Mouse (Mus musculus): ENCODE measurements around the gene Slc37a1. TPM values are rescaled to one million over a fixed set of nuclear protein-coding genes. Genes with fewer than 3 reads are reported as not detected.
A peak's percentile ranks its signal among the peaks of the same experiment; 100 is the strongest.

Gene Slc37a1
- polyA plus RNA-seq, 1 experiment = 9.3 TPM

DNA sequence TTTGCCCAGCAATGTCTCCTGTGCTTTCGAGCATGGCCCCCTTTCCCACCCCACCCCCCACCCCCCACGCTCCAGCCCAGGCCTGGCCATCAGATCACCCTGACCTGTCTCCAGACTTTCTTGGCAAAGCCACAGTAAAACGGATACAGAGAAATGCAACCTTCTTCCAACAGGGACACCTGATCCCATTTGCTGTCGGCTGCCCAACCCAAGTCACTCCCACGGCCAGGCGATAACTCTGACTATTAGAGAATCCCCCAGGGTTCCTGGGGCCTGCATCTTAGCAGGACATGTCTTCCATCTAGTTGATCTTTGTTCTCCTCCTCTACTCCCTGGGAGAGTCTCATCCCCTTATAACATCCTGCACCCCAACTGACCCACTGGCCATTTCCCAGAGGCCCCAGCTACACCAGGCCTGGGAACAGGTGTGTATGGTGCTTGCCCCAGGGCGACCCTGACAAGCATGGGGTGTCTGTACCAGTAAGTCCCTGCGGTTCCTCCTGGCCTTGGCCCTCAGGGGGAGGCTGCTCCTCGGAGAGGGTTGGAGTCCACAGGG is 28.2 kb upstream of the Slc37a1 start:
- Histone ChIP-seq H3K27ac (ENCODE audit: insufficient read depth, low read length) (no peak overlapping the region), H3K4me3 (ENCODE audit: insufficient read depth, low read length) (no peak overlapping the region), H3K4me1 (ENCODE audit: control insufficient read depth, insufficient read depth, low read length) (no peaks in the 10 kb centered on the region)
- no peak for TF ChIP-seq POLR2A (IDR thresholded peaks at IDR 0.05; ENCODE audit: extremely low read depth, insufficient read depth, low read length)

DNA sequence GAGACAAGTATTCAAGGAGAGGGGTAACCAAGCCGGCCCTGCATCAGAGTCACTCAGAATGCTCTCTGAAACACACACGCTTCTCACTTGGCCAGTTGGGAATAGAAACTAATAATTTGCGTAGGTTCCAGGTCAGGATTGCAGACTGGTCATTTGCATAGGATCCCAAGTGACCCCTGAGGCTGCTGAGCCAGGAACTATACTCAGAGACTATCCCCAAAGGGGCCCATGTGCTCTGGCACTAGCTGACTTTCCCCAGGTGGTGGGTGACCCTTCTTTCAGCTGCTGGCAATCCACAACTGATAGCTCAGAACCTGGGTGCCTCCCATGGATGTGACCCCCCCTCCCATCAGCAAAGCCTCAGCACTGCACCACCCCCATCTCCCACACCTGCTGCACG is 27.4 kb upstream of the Slc37a1 start:
- Histone ChIP-seq H3K4me3 (ENCODE audit: insufficient read depth, low read length) (no peak overlapping the region), H3K27ac (ENCODE audit: insufficient read depth, low read length) (no peak overlapping the region), H3K4me1 (ENCODE audit: control insufficient read depth, insufficient read depth, low read length) (no peaks in the 10 kb centered on the region)
- TF ChIP-seq POLR2A (IDR thresholded peaks at IDR 0.05; ENCODE audit: extremely low read depth, insufficient read depth, low read length) (no peak), CTCF (IDR thresholded peaks at IDR 0.05; ENCODE audit: extremely low read depth, insufficient read depth, low read length) (no peak)

DNA sequence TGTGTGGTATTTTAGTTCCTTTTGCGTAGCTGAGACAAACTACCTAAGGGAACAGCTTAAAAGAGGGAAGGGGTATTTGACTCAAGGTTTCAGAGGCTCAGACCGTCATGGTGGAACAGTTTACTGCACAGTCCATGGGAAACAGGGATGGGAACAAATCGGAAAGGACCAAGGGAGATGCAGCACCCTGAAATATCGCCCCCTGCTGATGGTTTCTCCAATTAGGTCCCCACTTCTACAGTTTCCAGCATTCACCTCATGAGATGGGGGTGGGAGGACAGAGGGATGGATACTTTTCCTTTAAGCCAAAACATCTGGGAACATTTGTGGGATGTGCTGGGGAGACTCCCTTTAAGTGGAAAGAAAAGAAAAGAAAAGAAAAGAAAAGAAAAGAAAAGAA is 26.8 kb upstream of the Slc37a1 start:
- Histone ChIP-seq H3K4me3 (ENCODE audit: insufficient read depth, low read length) (no peak overlapping the region), H3K27ac (ENCODE audit: insufficient read depth, low read length) (no peak overlapping the region), H3K4me1 (ENCODE audit: control insufficient read depth, insufficient read depth, low read length) (no peaks in the 10 kb centered on the region)
- TF ChIP-seq POLR2A (IDR thresholded peaks at IDR 0.05; ENCODE audit: extremely low read depth, insufficient read depth, low read length) (no peak), CTCF (IDR thresholded peaks at IDR 0.05; ENCODE audit: extremely low read depth, insufficient read depth, low read length) (peak; percentile 13; the same call in 1 of the 2 replicates)

DNA sequence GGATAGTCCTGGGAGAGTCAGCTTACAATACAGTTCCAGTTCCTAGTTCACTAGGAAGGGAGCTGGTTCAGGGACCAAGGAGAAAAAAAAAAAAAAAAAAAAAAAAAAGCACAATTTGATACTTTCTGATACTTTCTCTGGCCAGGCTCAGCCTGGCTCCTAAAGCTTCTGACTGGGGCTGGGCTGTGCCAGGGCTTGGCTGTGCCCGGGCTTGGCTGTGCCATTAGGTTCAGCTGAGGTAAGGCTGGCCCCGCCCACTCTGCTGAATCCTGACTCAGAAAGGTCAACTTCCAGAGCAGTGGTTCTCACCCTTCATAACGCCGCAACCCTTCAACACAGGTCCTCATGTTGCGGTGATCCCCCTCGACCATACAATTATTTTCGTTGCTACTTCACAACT is 26.2 kb upstream of the Slc37a1 start:
- H3K4me1 ChIP-seq (ENCODE audit: control insufficient read depth, insufficient read depth, low read length) = no peaks in the 10 kb centered on the region
- H3K4me3 ChIP-seq (ENCODE audit: insufficient read depth, low read length) = no peak overlapping the region
- no peak for TF ChIP-seq CTCF (IDR thresholded peaks at IDR 0.05; ENCODE audit: extremely low read depth, insufficient read depth, low read length)
- no peak for TF ChIP-seq POLR2A (IDR thresholded peaks at IDR 0.05; ENCODE audit: extremely low read depth, insufficient read depth, low read length)
- no peak overlapping the region for H3K27ac ChIP-seq (ENCODE audit: insufficient read depth, low read length)

DNA sequence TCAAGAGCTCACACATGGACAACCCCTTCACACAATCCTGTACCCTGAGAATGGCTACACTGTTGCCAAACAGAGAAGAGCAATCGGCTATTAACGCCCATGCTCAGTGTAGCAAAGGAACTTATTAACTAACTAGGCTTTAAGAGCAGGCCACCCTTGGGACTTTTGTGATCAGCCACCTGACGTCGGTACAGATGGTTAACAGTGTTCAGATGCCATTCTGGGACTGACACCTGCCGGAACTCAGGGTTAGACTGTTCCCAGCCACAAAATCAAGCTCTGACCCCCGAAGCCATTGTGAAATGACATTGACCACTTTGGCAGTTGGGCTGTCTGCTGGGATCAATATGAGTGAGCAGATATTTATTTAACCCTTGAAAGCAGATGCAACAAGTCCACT is 25.2 kb upstream of the Slc37a1 start:
- Histone ChIP-seq H3K4me3 (ENCODE audit: insufficient read depth, low read length) (no peak overlapping the region), H3K27ac (ENCODE audit: insufficient read depth, low read length) (no peak overlapping the region), H3K4me1 (ENCODE audit: control insufficient read depth, insufficient read depth, low read length) (no peaks in the 10 kb centered on the region)
- TF ChIP-seq CTCF (IDR thresholded peaks at IDR 0.05; ENCODE audit: extremely low read depth, insufficient read depth, low read length) = no peak
- no peak for TF ChIP-seq POLR2A (IDR thresholded peaks at IDR 0.05; ENCODE audit: extremely low read depth, insufficient read depth, low read length)

DNA sequence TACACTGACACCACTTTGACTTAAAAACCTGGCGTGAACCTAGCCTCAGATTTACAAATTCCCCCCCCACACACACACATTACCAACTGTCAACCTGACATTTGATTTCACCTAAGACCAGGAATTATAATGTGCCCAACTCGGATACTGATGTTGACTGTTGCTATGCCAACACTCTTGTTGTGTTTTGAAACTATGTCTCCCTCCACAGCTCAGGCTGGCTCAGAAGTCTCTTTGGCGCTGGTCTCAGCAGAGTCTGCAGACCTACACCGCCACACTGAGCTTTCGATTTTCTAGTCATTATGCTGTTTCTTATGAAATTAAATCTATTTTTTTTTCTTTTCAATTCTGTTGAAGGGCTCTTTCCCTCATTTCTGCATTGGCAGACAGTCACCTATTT is 23.9 kb upstream of the Slc37a1 start:
- H3K4me1 ChIP-seq (ENCODE audit: control insufficient read depth, insufficient read depth, low read length) = no peaks in the 10 kb centered on the region
- no peak overlapping the region for H3K27ac ChIP-seq (ENCODE audit: insufficient read depth, low read length)
- TF ChIP-seq CTCF (IDR thresholded peaks at IDR 0.05; ENCODE audit: extremely low read depth, insufficient read depth, low read length) = no peak
- TF ChIP-seq POLR2A (IDR thresholded peaks at IDR 0.05; ENCODE audit: extremely low read depth, insufficient read depth, low read length) = no peak
- no peak overlapping the region for H3K4me3 ChIP-seq (ENCODE audit: insufficient read depth, low read length)

DNA sequence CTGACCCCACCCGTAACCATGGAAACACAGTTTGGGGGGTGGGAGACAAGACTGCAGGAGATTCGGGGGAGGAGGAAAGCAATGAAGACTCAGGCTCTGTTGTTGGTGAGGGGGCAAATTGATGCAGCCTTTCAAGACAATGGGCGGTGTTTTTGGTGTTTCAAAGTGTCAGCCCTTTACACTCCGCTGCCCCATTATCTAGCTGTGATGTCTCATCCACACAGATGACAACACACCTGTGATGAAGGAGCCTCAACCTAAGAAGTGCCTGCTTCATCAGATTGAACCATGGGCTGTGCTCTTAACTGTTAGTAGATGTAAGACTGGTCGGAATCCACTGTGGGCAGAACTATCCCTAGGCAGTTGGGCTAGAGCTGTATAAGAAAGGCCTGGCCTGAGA is 22.8 kb upstream of the Slc37a1 start:
- no peaks in the 10 kb centered on the region for H3K4me1 ChIP-seq (ENCODE audit: control insufficient read depth, insufficient read depth, low read length)
- no peak overlapping the region for H3K4me3 ChIP-seq (ENCODE audit: insufficient read depth, low read length)
- no peak overlapping the region for H3K27ac ChIP-seq (ENCODE audit: insufficient read depth, low read length)
- TF ChIP-seq CTCF (IDR thresholded peaks at IDR 0.05; ENCODE audit: extremely low read depth, insufficient read depth, low read length) = no peak
- no peak for TF ChIP-seq POLR2A (IDR thresholded peaks at IDR 0.05; ENCODE audit: extremely low read depth, insufficient read depth, low read length)

DNA sequence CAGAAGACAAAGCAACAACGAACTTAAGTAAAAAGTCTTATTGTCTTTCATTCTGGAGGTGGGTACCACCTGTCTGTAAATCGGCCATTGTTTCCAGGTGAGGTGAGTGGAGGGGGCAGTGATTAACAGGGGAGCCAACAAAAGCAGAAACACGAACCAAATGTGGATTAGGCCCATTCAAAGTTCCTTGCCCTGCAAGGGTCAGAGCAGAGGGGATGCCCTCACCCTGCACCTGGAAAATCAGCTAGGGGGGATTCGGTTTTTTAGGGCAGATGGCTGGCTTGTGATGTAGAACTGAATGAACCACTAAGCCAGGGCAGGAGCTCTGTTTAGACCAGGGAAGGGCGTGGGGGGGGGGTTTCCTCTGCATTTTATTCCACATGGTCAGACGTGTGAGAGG is 22.2 kb upstream of the Slc37a1 start:
- TF ChIP-seq POLR2A (IDR thresholded peaks at IDR 0.05; ENCODE audit: extremely low read depth, insufficient read depth, low read length) = no peak
- TF ChIP-seq CTCF (IDR thresholded peaks at IDR 0.05; ENCODE audit: extremely low read depth, insufficient read depth, low read length) = no peak
- Histone ChIP-seq H3K27ac (ENCODE audit: insufficient read depth, low read length) (no peak overlapping the region), H3K4me1 (ENCODE audit: control insufficient read depth, insufficient read depth, low read length) (no peaks in the 10 kb centered on the region), H3K4me3 (ENCODE audit: insufficient read depth, low read length) (no peak overlapping the region)

DNA sequence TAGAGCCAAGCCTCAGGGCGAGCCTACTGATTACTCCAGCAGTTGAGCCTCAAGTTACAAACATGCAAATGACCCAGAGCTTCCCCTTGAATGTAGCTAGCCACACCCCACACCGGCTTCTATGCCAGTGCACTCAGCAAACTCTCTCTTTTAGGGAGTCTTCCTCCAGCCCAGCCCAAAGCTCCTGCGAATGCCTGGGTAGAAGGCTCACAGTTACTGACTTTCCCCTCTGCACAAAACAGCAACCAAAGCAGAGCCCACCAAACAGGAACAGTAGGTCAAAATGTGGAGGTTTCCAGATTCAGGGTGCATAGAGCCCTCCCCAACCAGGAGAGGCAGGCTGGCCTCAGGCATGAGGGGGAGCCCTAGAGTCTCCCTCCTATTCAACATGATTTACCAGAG is 21.4 kb upstream of the Slc37a1 start:
- TF ChIP-seq CTCF (IDR thresholded peaks at IDR 0.05; ENCODE audit: extremely low read depth, insufficient read depth, low read length) = no peak
- TF ChIP-seq POLR2A (IDR thresholded peaks at IDR 0.05; ENCODE audit: extremely low read depth, insufficient read depth, low read length) = no peak
- Histone ChIP-seq H3K27ac (ENCODE audit: insufficient read depth, low read length) (no peak overlapping the region), H3K4me1 (ENCODE audit: control insufficient read depth, insufficient read depth, low read length) (no peaks in the 10 kb centered on the region), H3K4me3 (ENCODE audit: insufficient read depth, low read length) (no peak overlapping the region)

DNA sequence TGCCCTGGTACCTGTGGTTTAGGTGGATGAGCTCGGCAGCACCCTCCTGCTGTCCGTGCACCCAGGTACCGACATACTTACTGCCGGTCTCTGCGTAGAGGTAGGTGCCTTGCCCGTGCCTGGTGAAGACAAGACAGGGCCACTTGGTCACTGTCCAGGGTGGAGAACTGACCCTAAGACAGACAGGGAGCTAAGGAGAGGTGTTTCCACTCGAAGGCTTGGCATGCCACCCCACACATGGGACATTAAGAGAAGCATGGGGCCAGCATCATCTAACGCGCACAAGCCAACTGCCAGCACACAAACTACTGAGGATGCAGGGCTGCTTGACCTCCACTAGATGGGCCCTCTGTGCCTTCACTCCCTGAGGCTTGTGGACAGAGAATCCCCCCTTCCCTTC is 20.8 kb upstream of the Slc37a1 start:
- no peak overlapping the region for H3K27ac ChIP-seq (ENCODE audit: insufficient read depth, low read length)
- TF ChIP-seq POLR2A (IDR thresholded peaks at IDR 0.05; ENCODE audit: extremely low read depth, insufficient read depth, low read length) (no peak), CTCF (IDR thresholded peaks at IDR 0.05; ENCODE audit: extremely low read depth, insufficient read depth, low read length) (no peak)

More for the DNA sequence above, 20.8 kb upstream of the Slc37a1 start:
- Histone ChIP-seq H3K4me1 (ENCODE audit: control insufficient read depth, insufficient read depth, low read length) (no peaks in the 10 kb centered on the region), H3K4me3 (ENCODE audit: insufficient read depth, low read length) (no peak overlapping the region)

Data from cortical plate, adult 2 months (tissue).